12 mouse cellular contexts compared by ENCODE assay signal in genomic region chr6:112926011-112926410, GRCm38 (mm10). TPM values are rescaled to one million over a fixed set of nuclear protein-coding genes. Genes with fewer than 3 reads are reported as not detected.
DNase-seq lines count a peak whose midpoint lies in the region; ATAC-seq and TF ChIP-seq lines count a peak whose summit lies in the region.
"Had no signal": no experiment of that assay in that cellular context is flagged by ENCODE, and none has a peak within 500 bp of the region (broad histone marks: within the 10 kb centered on the region; RNA-seq: fewer than 3 reads in every experiment).

No protein-coding gene starts in this region.

- no peak for TF ChIP-seq POLR2A in limb, embryonic 14.5 days (IDR thresholded peaks at IDR 0.05; ENCODE audit: borderline replicate concordance, extremely low read depth, insufficient read depth, insufficient read length)

- H3K9me3 ChIP-seq in forebrain, embryonic 15.5 days, result no peaks in the 10 kb centered on the region
- no peaks in the 10 kb centered on the region for H3K9me3 ChIP-seq in forebrain, embryonic 14.5 days (replicated peaks; ENCODE audit: control insufficient read depth, low read length)
- peaks cover 3% of the 10 kb centered on the region; the same call in 1 of the 2 replicates for H3K9me3 ChIP-seq in limb, embryonic 13.5 days
- no peaks in the 10 kb centered on the region for H3K9me3 ChIP-seq in limb, embryonic 10.5 days (replicated peaks)
- no peaks in the 10 kb centered on the region for H3K9me3 ChIP-seq in limb, embryonic 14.5 days (ENCODE audit: control insufficient read depth, low read length)
- H3K9me3 ChIP-seq: heart, embryonic 10.5 days; kidney, embryonic 15.5 days had no signal

- 72% methylated on average over 5 of the region's 5 CpGs for WGBS in forebrain, embryonic 15.5 days
- WGBS in forebrain, embryonic 14.5 days, result 88% methylated on average over 5 of the region's 5 CpGs
- whole genome bisulfite sequencing in limb, embryonic 13.5 days, result 59% methylated on average over 5 of the region's 5 CpGs
- 88% methylated on average over 5 of the region's 5 CpGs for WGBS in limb, embryonic 10.5 days
- 49% methylated on average over 5 of the region's 5 CpGs for WGBS in limb, embryonic 14.5 days

- peak overlapping the region; percentile 70 for H3K27ac ChIP-seq in forebrain, embryonic 15.5 days (replicated peaks)
- H3K27ac ChIP-seq in forebrain, embryonic 14.5 days (ENCODE audit: low read depth, low read length), result no peak overlapping the region
- H3K27ac ChIP-seq in limb, embryonic 13.5 days, result peak overlapping the region; percentile 84; the same call in 1 of the 2 replicates
- H3K27ac ChIP-seq in limb, embryonic 10.5 days, result no peak overlapping the region
- peak overlapping the region; percentile 82 for H3K27ac ChIP-seq in limb, embryonic 14.5 days (replicated peaks; ENCODE audit: low read depth, low read length)
- H3K27ac ChIP-seq: heart, embryonic 10.5 days; kidney, embryonic 15.5 days; liver, embryonic 12.5 days had no signal

- H3K4me2 ChIP-seq in forebrain, embryonic 15.5 days (replicated peaks), result no peak overlapping the region
- H3K4me2 ChIP-seq in forebrain, embryonic 14.5 days (ENCODE audit: low read length), result no peak overlapping the region
- H3K4me2 ChIP-seq in limb, embryonic 13.5 days (replicated peaks), result peak overlapping the region; percentile 15; the same call in 1 of the 2 replicates
- no peak overlapping the region for H3K4me2 ChIP-seq in limb, embryonic 14.5 days (replicated peaks; ENCODE audit: low read depth, low read length, severe bottlenecking)
- H3K4me2 ChIP-seq: kidney, embryonic 15.5 days; liver, embryonic 12.5 days had no signal

- H3K4me1 ChIP-seq in forebrain, embryonic 15.5 days, result peaks cover 70% of the 10 kb centered on the region
- H3K4me1 ChIP-seq in forebrain, embryonic 14.5 days (ENCODE audit: control insufficient read depth, insufficient read depth, low read length), result peaks cover 61% of the 10 kb centered on the region
- H3K4me1 ChIP-seq in limb, embryonic 13.5 days, result peaks cover 26% of the 10 kb centered on the region
- H3K4me1 ChIP-seq in limb, embryonic 10.5 days, result peaks cover 7% of the 10 kb centered on the region; the same call in 1 of the 2 replicates
- peaks cover 27% of the 10 kb centered on the region for H3K4me1 ChIP-seq in limb, embryonic 14.5 days (ENCODE audit: control insufficient read depth, insufficient read depth, low read length)

- no peak overlapping the region for H3K9ac ChIP-seq in forebrain, embryonic 15.5 days (replicated peaks)
- no peak overlapping the region for H3K9ac ChIP-seq in forebrain, embryonic 14.5 days (ENCODE audit: low read length)
- H3K9ac ChIP-seq in limb, embryonic 13.5 days, result no peak overlapping the region
- H3K9ac ChIP-seq in limb, embryonic 14.5 days (ENCODE audit: low read depth, low read length, severe bottlenecking), result no peak overlapping the region
- H3K9ac ChIP-seq: kidney, embryonic 15.5 days; liver, embryonic 12.5 days had no signal

- H3K27me3 ChIP-seq in forebrain, embryonic 15.5 days, result no peaks in the 10 kb centered on the region
- no peaks in the 10 kb centered on the region for H3K27me3 ChIP-seq in forebrain, embryonic 14.5 days (replicated peaks; ENCODE audit: control insufficient read depth, insufficient read depth, low read length)
- no peaks in the 10 kb centered on the region for H3K27me3 ChIP-seq in limb, embryonic 13.5 days
- no peaks in the 10 kb centered on the region for H3K27me3 ChIP-seq in limb, embryonic 10.5 days (ENCODE audit: low read depth, poor library complexity, severe bottlenecking)
- H3K27me3 ChIP-seq in limb, embryonic 14.5 days (ENCODE audit: control insufficient read depth, insufficient read depth, low read length), result no peaks in the 10 kb centered on the region
- H3K27me3 ChIP-seq: kidney, embryonic 15.5 days; liver, embryonic 12.5 days had no signal

- DNase-seq in forebrain, embryonic 14.5 days (ENCODE audit: low spot score), result no peak
- no peak for DNase-seq in limb, embryonic 10.5 days (ENCODE audit: low spot score)
- DNase-seq in brain, adult 2 months (ENCODE audit: low read depth, low spot score), result peak; percentile 65
- DNase-seq in limb, embryonic 14.5 days (ENCODE audit: low spot score), result no peak
- no peak for DNase-seq in thymus, postnatal 14 days
- DNase-seq: thymus, postnatal 4 days had no signal

- no peaks in the 10 kb centered on the region for H3K36me3 ChIP-seq in forebrain, embryonic 15.5 days
- peaks cover 7% of the 10 kb centered on the region; the same call in 1 of the 2 replicates for H3K36me3 ChIP-seq in forebrain, embryonic 14.5 days (ENCODE audit: control insufficient read depth, insufficient read depth, low read length)
- H3K36me3 ChIP-seq in limb, embryonic 13.5 days, result no peaks in the 10 kb centered on the region
- no peaks in the 10 kb centered on the region for H3K36me3 ChIP-seq in limb, embryonic 10.5 days
- H3K36me3 ChIP-seq in limb, embryonic 14.5 days (ENCODE audit: control insufficient read depth, insufficient read depth, low read length), result no peaks in the 10 kb centered on the region
- H3K36me3 ChIP-seq: heart, embryonic 10.5 days; kidney, embryonic 15.5 days; liver, embryonic 12.5 days had no signal

- no peak for ATAC-seq in forebrain, embryonic 15.5 days (replicated peaks)
- ATAC-seq in forebrain, embryonic 14.5 days, result no peak
- no peak for ATAC-seq in limb, embryonic 13.5 days (ENCODE audit: low FRiP score, low read depth)
- ATAC-seq in limb, embryonic 14.5 days (ENCODE audit: low FRiP score, low read depth), result no peak
- ATAC-seq: inflammation-experienced regulatory T-cells, adult 6 months; liver, embryonic 12.5 days had no signal

- no peak overlapping the region for H3K4me3 ChIP-seq in forebrain, embryonic 15.5 days
- no peak overlapping the region for H3K4me3 ChIP-seq in forebrain, embryonic 14.5 days (ENCODE audit: low read depth, low read length)
- H3K4me3 ChIP-seq in limb, embryonic 13.5 days, result no peak overlapping the region
- H3K4me3 ChIP-seq in limb, embryonic 10.5 days, result no peak overlapping the region
- no peak overlapping the region for H3K4me3 ChIP-seq in limb, embryonic 14.5 days (replicated peaks; ENCODE audit: low read length)
- H3K4me3 ChIP-seq: heart, embryonic 10.5 days; kidney, embryonic 15.5 days; liver, embryonic 12.5 days had no signal

RNA-seq across cellular contexts. Expression of gene Srgap3, which starts 21.1 kb away (rescaled TPM):
- 33.7 and 34.0 TPM in 2 replicates for polyA plus RNA-seq in forebrain, embryonic 15.5 days (2015; fragmentation: Nextera tagmentation; extraction: Ambion mirVana)
- 31.4 and 46.7 TPM in 2 replicates for polyA plus RNA-seq in forebrain, embryonic 14.5 days (2014; fragmentation: Nextera tagmentation; extraction: Ambion mirVana)
- polyA plus RNA-seq in limb, embryonic 13.5 days (2015; fragmentation: Nextera tagmentation; extraction: Ambion mirVana), result 6.9 and 7.0 TPM in 2 replicates
- 2.1 and 3.8 TPM in 2 replicates for polyA plus RNA-seq in limb, embryonic 10.5 days (2016; fragmentation: Nextera tagmentation; extraction: Ambion mirVana)
- polyA plus RNA-seq in limb, embryonic 14.5 days (2012; rRNA removed), result 14.3 and 15.9 TPM in 2 replicates
- 8.4 and 8.9 TPM in 2 replicates for polyA plus RNA-seq in limb, embryonic 14.5 days (2014; fragmentation: Nextera tagmentation; extraction: Ambion mirVana)

Comparison
In these comparisons a context has a peak if more than half of its experiments do, and no peak if none do; other contexts are left out.
1. H3K27ac ChIP-seq: peak in forebrain, embryonic 15.5 days (single experiment), limb, embryonic 13.5 days (single experiment) and limb, embryonic 14.5 days (single experiment); none in forebrain, embryonic 14.5 days (single experiment) and limb, embryonic 10.5 days (single experiment).